Mouse (Mus musculus): ENCODE results near the gene Gzmm. TPM values are rescaled to one million over a fixed set of nuclear protein-coding genes. Genes with fewer than 3 reads are reported as not detected.

The Gzmm gene
- polyA plus RNA-seq, 1 experiment from 2014 or later: 0.62 TPM

DNA sequence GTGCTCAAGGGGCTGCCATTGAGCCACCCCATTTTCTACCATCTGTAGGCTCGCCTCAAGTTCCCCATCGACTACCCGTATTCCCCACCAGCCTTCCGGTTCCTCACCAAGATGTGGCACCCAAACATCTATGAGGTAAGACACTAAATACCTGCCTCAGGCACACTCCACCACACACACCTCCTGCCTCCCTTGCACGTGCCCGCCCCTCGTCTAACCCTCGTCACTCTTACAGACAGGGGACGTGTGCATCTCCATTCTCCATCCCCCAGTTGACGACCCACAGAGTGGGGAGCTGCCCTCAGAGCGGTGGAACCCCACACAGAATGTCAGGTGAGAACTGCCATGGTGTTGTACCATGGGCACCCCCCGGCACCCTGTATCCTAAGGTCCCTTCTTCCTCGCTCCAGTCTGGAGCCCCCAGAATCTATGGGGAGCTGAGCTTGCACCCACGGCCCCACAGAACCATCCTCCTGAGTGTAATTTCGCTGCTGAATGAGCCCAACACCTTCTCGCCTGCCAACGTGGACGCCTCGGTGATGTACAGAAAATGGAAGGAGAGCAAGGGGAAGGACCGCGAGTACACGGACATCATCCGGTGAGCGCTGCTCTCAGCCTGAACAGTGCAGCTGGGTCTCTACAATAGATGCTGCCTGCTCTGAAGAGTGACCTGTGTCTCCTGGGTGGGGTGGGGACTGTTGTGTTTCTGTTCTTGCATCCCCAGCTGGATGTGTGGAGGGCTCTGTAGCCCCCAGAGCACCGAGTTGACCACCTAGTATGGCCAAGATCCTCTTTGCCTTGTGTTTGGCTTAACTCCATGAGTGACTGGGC lies 3.8 kb upstream of the Gzmm start:
- Histone ChIP-seq H3K9me3 (ENCODE audit: control insufficient read depth, low read length) (no peaks in the 10 kb centered on the region), H3K27me3 (ENCODE audit: control insufficient read depth, insufficient read depth, low read depth, low read length) (no peaks in the 10 kb centered on the region), H3K36me3 (ENCODE audit: control insufficient read depth, insufficient read depth, low read length) (peaks cover 37% of the 10 kb centered on the region), H3K4me3 (ENCODE audit: low read length) (no peak overlapping the region), H3K4me1 (replicated peaks; ENCODE audit: control insufficient read depth, insufficient read depth, low read length) (peaks cover 19% of the 10 kb centered on the region), H3K27ac (ENCODE audit: low read length) (no peak overlapping the region), H3K4me2 (ENCODE audit: low read depth, low read length) (no peak overlapping the region), H3K9ac (ENCODE audit: low read length) (no peak overlapping the region)
- 91% methylated on average over 25 of the region's 25 CpGs for WGBS
- no peak for ATAC-seq (ENCODE audit: low read depth)

DNA sequence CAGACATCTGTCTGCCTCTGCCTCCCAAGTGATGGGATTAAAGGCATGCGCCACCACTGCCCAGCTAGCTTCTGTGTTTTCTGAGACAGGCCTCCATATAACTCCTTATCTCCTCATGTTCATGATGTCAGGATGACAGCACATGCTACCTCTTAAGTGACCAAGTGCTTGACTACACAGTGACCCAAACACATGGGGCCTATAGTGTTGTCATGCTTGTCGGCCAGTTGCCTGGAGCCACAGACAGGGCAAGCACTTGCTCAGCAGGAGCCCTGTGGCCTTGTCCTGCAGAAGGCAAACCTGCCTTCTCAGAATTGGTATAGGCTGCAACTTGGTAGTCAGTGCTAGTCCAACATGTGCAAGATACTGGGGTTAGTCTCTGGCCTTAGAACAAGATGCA lies 2.6 kb upstream of the Gzmm start:
- H3K4me3 ChIP-seq (ENCODE audit: low read length): no peak overlapping the region
- H3K27ac ChIP-seq (ENCODE audit: low read length): no peak overlapping the region
- peaks cover 14% of the 10 kb centered on the region for H3K4me1 ChIP-seq (replicated peaks; ENCODE audit: control insufficient read depth, insufficient read depth, low read length)
- peaks cover 37% of the 10 kb centered on the region for H3K36me3 ChIP-seq (ENCODE audit: control insufficient read depth, insufficient read depth, low read length)
- no peaks in the 10 kb centered on the region for H3K9me3 ChIP-seq (ENCODE audit: control insufficient read depth, low read length)
- no peaks in the 10 kb centered on the region for H3K27me3 ChIP-seq (ENCODE audit: control insufficient read depth, insufficient read depth, low read depth, low read length)
- H3K9ac ChIP-seq (ENCODE audit: low read length): no peak overlapping the region
- ATAC-seq (ENCODE audit: low read depth): no peak
- 83% methylated on average over 2 of the region's 2 CpGs for WGBS
- no peak overlapping the region for H3K4me2 ChIP-seq (ENCODE audit: low read depth, low read length)

DNA sequence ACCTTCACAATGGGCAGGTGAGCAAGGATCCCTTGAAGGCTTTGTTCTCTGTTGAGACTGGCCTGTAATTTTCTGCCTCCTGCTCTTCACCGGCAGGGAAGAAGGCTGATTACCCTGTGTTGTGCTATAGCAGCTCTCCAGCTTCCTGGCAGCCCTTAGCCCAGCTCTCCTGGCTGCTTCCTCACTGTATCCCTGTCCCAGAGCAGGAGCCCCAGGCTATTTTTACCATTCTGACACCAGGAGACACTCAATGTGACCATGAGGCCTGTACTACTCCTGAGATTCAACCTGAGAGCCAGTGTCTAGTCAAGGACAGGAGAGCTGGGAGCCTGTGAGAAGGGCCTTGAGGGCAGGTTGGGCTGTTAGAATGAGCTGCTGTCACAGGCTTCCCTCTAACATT lies 2.1 kb upstream of the Gzmm start:
- H3K27ac ChIP-seq (ENCODE audit: low read length): no peak overlapping the region
- WGBS: 91% methylated on average over 1 of the region's 1 CpGs
- H3K36me3 ChIP-seq (ENCODE audit: control insufficient read depth, insufficient read depth, low read length): peaks cover 37% of the 10 kb centered on the region

DNA sequence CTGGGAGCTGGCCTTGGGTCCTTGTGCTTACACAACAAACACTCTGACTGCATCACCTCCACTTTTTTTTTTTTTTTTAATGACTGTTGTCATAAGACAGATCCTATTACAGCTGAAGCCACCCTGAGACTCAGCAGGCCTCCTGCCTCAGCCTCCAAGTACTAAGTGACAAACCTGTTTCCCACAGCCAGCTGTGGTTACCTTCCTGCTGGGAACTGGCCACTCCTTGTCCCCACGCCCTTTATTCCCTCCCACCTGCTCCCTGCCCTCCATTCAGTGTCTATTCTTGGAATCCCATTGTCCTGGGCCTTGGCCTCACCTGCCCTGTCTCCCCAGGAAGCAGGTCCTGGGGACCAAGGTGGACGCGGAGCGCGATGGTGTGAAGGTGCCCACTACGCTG lies 1.3 kb upstream of the Gzmm start:
- no peak overlapping the region for H3K9ac ChIP-seq (ENCODE audit: low read length)
- no peak overlapping the region for H3K27ac ChIP-seq (ENCODE audit: low read length)

More for the DNA sequence above, 2.1 kb upstream of the Gzmm start:
- Histone ChIP-seq H3K27me3 (ENCODE audit: control insufficient read depth, insufficient read depth, low read depth, low read length) (no peaks in the 10 kb centered on the region), H3K4me2 (ENCODE audit: low read depth, low read length) (no peak overlapping the region), H3K9ac (ENCODE audit: low read length) (no peak overlapping the region), H3K4me3 (ENCODE audit: low read length) (no peak overlapping the region), H3K9me3 (ENCODE audit: control insufficient read depth, low read length) (no peaks in the 10 kb centered on the region), H3K4me1 (replicated peaks; ENCODE audit: control insufficient read depth, insufficient read depth, low read length) (peaks cover 14% of the 10 kb centered on the region)
- no peak for ATAC-seq (ENCODE audit: low read depth)

DNA sequence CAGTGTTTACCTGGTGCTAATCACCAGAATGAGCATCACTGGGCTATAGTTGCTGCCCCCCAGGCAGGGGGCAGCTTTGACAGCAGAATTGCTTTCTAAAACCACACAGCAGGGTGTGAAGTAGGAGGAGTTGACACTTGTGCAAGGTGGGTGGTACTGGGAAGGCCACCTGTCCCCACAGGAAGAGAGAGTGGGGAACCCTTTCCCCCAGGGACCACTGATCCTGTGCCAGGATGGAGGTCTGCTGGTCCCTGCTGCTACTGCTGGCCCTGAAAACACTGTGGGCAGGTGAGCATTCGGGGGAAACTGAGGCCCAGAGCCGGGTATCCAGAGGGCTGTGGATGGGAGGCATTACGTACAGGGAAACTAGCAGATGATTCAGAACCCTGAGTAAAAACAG lies 358 bp downstream of the Gzmm start:
- no peaks in the 10 kb centered on the region for H3K27me3 ChIP-seq (ENCODE audit: control insufficient read depth, insufficient read depth, low read depth, low read length)
- H3K27ac ChIP-seq (ENCODE audit: low read length): no peak overlapping the region
- 84% methylated on average over 3 of the region's 3 CpGs for WGBS
- no peak for ATAC-seq (ENCODE audit: low read depth)
- no peak overlapping the region for H3K9ac ChIP-seq (ENCODE audit: low read length)
- H3K4me3 ChIP-seq (ENCODE audit: low read length): no peak overlapping the region
- peaks cover under 1% of the 10 kb centered on the region for H3K4me1 ChIP-seq (replicated peaks; ENCODE audit: control insufficient read depth, insufficient read depth, low read length)
- peaks cover 37% of the 10 kb centered on the region for H3K36me3 ChIP-seq (ENCODE audit: control insufficient read depth, insufficient read depth, low read length)
- H3K4me2 ChIP-seq (ENCODE audit: low read depth, low read length): no peak overlapping the region
- 0 out of 2 replicates have a peak, but pooled peaks cover 4% of the 10 kb centered on the region for H3K9me3 ChIP-seq (ENCODE audit: control insufficient read depth, low read length)

More for the DNA sequence above, 1.3 kb upstream of the Gzmm start:
- peaks cover 37% of the 10 kb centered on the region for H3K36me3 ChIP-seq (ENCODE audit: control insufficient read depth, insufficient read depth, low read length)
- peaks cover 14% of the 10 kb centered on the region for H3K4me1 ChIP-seq (replicated peaks; ENCODE audit: control insufficient read depth, insufficient read depth, low read length)
- ATAC-seq (ENCODE audit: low read depth): no peak
- H3K27me3 ChIP-seq (ENCODE audit: control insufficient read depth, insufficient read depth, low read depth, low read length): no peaks in the 10 kb centered on the region
- H3K9me3 ChIP-seq (ENCODE audit: control insufficient read depth, low read length): 0 out of 2 replicates have a peak, but pooled peaks cover 4% of the 10 kb centered on the region
- no peak overlapping the region for H3K4me3 ChIP-seq (ENCODE audit: low read length)
- H3K4me2 ChIP-seq (ENCODE audit: low read depth, low read length): no peak overlapping the region
- 96% methylated on average over 6 of the region's 6 CpGs for WGBS

DNA sequence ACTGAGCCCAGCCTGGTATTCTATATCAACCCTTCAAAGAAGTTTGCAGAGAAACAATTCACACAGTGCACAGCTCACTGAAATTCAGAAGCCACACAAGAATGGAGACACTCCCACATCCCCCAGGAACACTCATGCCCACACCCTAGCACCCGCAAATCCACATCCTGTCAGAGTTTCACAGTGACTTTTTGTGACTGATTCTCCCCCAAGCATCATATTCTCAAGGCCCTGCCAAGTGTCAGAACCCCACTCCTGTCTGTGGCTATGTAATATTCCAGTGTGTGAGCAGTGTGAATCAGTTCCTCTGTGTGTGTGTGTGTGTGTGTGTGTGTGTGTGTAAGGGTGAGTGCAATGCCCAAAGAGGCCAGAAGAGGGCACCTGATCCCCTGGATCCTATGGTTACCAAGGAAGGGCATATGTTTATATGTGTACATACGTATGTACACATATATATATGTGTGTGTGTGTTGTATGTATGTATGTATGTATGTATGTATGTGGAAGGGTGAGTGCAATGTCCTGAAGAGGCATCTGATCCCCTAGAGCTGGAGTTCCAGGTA lies 3.2 kb downstream of the Gzmm start:
- no peak for ATAC-seq (ENCODE audit: low read depth)
- peaks cover 19% of the 10 kb centered on the region for H3K36me3 ChIP-seq (ENCODE audit: control insufficient read depth, insufficient read depth, low read length)
- 0 out of 2 replicates have a peak, but pooled peaks cover 4% of the 10 kb centered on the region for H3K9me3 ChIP-seq (ENCODE audit: control insufficient read depth, low read length)
- H3K4me3 ChIP-seq (ENCODE audit: low read length): no peak overlapping the region
- H3K27ac ChIP-seq (ENCODE audit: low read length): no peak overlapping the region
- no peaks in the 10 kb centered on the region for H3K27me3 ChIP-seq (ENCODE audit: control insufficient read depth, insufficient read depth, low read depth, low read length)
- H3K4me2 ChIP-seq (ENCODE audit: low read depth, low read length): no peak overlapping the region
- no peak overlapping the region for H3K9ac ChIP-seq (ENCODE audit: low read length)
- peaks cover 10% of the 10 kb centered on the region for H3K4me1 ChIP-seq (replicated peaks; ENCODE audit: control insufficient read depth, insufficient read depth, low read length)
- 95% methylated on average over 2 of the region's 2 CpGs for WGBS

DNA sequence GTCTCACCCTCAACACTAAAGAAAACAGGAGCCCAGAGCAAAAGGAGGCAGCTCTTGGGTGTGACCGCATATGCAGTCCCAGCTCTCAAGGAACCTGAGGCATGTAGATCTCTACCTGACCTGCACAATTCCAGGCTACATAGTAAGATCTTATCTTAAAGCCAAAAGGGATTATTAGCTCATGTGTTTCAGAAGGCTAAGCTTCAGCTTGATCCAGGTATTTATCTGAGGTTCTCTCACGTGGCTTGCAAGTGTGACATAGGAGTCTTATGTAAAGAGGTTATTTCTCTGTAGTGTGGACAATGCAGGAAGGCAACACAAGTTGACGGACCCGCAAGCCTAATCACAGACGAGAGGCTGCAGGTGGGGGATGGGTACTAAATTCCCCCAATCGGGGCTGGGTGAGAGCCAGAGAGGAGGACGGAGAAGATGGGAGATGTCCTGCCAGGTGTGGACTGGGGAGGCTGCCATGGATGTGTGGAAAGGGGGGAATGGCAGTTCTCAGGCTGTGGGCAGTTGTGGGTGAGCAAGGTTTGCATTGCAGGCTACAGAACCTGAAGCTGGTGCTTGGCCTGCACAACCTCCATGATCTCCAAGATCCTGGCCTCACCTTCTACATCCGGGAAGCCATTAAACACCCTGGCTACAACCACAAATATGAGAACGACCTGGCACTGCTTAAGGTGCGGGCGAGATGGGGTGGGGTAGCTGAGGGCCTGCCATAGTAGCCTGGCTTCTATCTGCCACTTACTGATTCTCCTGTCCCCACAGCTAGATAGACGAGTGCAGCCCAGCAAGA lies 5.0 kb downstream of the Gzmm start:
- no peak overlapping the region for H3K4me2 ChIP-seq (ENCODE audit: low read depth, low read length)
- H3K9ac ChIP-seq (ENCODE audit: low read length): no peak overlapping the region
- 68% methylated on average over 12 of the region's 12 CpGs for WGBS
- no peak for ATAC-seq (ENCODE audit: low read depth)
- peaks cover 4% of the 10 kb centered on the region for H3K36me3 ChIP-seq (ENCODE audit: control insufficient read depth, insufficient read depth, low read length)
- H3K27ac ChIP-seq (ENCODE audit: low read length): no peak overlapping the region
- no peak overlapping the region for H3K4me3 ChIP-seq (ENCODE audit: low read length)
- H3K9me3 ChIP-seq (ENCODE audit: control insufficient read depth, low read length): 0 out of 2 replicates have a peak, but pooled peaks cover 4% of the 10 kb centered on the region
- no peaks in the 10 kb centered on the region for H3K27me3 ChIP-seq (ENCODE audit: control insufficient read depth, insufficient read depth, low read depth, low read length)
- peaks cover 23% of the 10 kb centered on the region for H3K4me1 ChIP-seq (replicated peaks; ENCODE audit: control insufficient read depth, insufficient read depth, low read length)

DNA sequence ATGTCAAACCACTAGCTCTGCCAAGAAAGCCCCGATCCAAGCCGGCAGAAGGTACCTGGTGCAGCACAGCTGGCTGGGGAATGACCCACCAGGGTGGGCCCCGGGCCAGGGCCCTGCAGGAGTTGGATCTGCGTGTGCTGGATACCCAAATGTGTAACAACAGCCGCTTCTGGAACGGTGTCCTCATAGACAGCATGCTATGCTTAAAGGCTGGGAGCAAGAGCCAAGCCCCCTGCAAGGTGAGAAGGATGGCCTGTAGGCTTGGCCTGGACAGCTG lies 5.5 kb downstream of the Gzmm start:
- WGBS: 76% methylated on average over 6 of the region's 6 CpGs
- ATAC-seq (ENCODE audit: low read depth): no peak
- Histone ChIP-seq H3K36me3 (ENCODE audit: control insufficient read depth, insufficient read depth, low read length) (no peaks in the 10 kb centered on the region; the same call in 1 of the 2 replicates), H3K4me2 (ENCODE audit: low read depth, low read length) (no peak overlapping the region), H3K9me3 (ENCODE audit: control insufficient read depth, low read length) (0 out of 2 replicates have a peak, but pooled peaks cover 4% of the 10 kb centered on the region), H3K27me3 (ENCODE audit: control insufficient read depth, insufficient read depth, low read depth, low read length) (no peaks in the 10 kb centered on the region), H3K4me3 (ENCODE audit: low read length) (no peak overlapping the region), H3K9ac (ENCODE audit: low read length) (no peak overlapping the region), H3K27ac (ENCODE audit: low read length) (no peak overlapping the region), H3K4me1 (replicated peaks; ENCODE audit: control insufficient read depth, insufficient read depth, low read length) (peaks cover 25% of the 10 kb centered on the region)
